Mouse (Mus musculus): ENCODE measurements around the gene Rgs9.

- no peak for TF ChIP-seq CTCF (IDR thresholded peaks at IDR 0.05)
- no peak for TF ChIP-seq EP300 (IDR thresholded peaks at IDR 0.05)
These were observed 38.7 kb downstream of the Rgs9 start for GRCm38 (mm10) chr11:109258941-109259910.

Data from lung, postnatal 0 days (tissue).